Mouse (Mus musculus) ovary, postnatal 36 days (tissue): Measurements from ENCODE around the gene Fyn.

Source experiments
- DNase-seq: peaks from one replicate; pipeline ENCODE4 v3.0.0; 2022; ENCODE audit warnings: low spot score, mixed read lengths

Gene Fyn

GRCm38 (mm10) chr10:39508801-39509200 is 140.1 kb downstream of the Fyn start:
- no peak for DNase-seq

- no peak for DNase-seq
These were observed 141.3 kb downstream of the Fyn start for GRCm38 (mm10) chr10:39509937-39510336.

GRCm38 (mm10) chr10:39512631-39513314 is 144.1 kb downstream of the Fyn start:
- DNase-seq: no peak

GRCm38 (mm10) chr10:39514916-39515315 is 146.3 kb downstream of the Fyn start:
- DNase-seq: no peak

- no peak for DNase-seq
These were observed 148.0 kb downstream of the Fyn start for GRCm38 (mm10) chr10:39516541-39517133.

DNA sequence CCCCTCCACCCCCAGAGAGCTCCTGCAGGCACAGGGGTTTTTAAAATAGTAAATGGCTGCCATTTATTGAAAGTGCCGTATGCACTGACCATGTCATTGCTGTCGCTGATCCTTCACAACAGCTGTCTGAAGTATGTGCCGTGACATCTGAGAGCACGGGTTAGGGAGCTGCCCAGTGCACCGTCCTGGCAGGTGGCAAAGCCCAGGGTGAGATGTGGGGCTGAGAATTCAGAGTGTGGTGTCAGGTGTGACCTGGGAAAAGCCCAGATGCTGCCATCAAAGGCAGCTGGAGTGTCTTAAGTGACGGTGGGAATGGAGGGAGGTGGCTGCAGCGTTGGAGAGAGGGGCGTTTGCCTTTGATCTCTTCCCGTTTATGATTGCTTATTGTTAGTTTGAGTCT is 148.7 kb downstream of the Fyn start:
- no peak for DNase-seq

- DNase-seq: no peak
These were observed 149.6 kb downstream of the Fyn start for GRCm38 (mm10) chr10:39518232-39518631.

DNA sequence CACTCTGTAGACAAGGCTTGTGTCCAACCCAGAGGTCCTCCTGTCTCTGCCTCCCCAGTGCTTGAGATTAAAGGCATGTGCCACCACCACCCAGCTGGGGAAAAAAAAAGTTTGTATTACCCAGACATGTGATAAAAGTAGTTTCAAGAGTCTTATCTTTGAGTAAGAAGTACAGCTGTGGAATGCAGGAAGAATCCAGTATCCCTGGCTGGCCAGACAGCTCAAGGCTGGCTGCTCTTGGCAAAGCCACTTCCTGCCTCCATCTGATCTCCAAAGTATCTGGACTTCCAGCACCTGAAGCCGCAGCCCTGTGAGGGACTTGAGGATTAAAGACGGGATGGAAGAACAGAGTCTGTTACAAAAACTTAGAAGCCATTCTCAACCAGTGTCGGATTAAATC is 150.2 kb downstream of the Fyn start:
- no peak for DNase-seq

DNA sequence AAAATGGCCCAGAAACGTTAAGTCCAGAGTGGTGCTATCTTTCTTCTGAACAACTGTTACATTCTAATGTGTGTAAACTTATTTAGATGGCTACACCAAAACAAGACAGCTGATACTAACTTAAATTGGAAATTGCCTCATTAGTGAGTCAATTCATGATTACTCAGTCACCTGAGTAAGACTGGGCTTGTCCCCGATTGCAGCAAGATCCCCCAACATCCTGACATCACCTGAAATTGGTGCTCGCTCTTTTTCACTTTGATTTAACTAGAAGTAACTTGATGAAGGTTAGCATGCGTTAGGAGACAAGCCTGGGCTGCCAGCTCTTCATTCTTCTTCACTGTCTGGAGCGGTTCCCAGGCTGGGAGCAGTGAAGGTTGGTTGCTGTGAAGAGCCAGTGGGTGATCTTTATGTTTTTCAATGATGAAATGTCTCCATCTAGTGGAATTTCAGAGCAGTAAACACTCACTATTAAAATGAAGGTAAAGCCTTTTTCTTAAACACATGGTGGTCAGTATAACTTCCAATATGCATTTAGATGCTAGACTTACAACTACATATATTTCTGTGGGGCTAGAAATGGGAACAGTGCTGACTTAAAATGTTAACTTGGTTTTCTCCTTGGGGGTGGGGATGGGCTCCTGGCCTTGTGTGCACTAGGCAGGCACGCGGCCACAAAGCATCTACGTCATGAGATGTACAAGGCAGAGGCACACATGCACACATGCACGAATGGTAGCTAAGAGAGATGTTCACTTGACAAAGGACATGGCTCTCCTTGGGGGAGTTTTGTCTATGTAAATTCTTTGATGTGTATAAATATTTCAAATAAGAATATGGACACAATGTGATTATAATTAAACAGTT is 151.7 kb downstream of the Fyn start:
- DNase-seq: peak; percentile 64

GRCm38 (mm10) chr10:39521327-39521726 is 152.7 kb downstream of the Fyn start:
- no peak for DNase-seq

DNA sequence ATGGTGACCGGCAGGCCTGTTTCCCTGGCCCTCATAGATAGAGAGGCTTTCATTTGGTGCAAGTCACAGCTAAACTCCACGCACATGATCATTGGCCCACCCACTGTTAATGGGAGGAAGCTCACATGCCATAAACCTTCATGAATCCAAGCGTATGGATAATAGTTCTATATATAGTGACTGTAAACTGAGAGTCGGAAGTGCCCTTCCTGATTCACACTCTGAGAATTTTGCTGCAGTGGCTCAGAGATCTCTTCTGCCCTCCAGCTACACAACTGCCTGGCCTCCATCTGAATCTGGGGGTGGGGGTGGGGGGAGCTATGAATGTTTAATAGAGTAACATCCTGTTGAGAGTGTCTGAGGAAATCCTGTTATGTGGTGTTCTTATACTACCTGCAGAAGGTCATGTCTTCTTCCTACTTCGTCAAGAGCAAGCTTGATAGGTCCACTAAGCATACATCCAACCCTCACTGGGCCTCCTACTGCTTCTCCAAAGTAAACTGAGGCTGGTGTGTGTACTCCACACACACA is 153.3 kb downstream of the Fyn start:
- DNase-seq: no peak

DNA sequence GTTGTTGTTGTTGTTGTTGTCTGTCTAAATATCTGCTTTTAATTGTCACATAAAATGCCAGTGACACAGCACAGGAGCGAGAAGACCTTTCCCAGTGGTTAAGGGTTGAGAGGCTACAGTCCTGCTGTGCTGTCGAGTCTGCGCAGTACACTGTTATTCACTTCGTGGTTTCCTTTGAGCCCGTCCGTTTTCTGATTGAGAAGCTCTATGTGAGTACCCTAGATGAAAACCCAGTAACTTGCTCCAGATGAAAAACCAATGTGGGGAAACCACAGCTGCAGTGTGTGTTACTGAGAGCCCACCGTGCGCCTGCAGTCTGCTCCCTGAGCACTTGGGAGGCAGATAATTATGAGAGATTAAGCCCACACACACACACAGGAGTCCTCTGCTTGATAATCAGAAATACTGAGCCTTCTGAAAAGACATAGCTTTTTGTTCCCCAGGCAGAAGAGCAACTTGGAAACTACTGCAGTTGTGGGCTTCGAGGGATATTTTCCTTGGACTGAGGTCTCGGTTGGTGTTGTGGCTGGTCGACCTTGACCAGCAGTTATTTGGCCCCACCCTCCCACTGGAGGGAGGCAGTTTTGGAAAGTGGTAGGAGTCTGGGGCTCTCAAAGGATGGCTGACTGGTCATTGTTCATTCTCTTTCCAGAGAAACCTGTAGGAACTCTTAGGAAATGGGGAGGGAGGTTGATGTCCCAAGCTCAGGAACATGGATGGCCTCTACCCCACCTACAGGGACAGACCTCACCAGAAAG is 154.4 kb downstream of the Fyn start:
- DNase-seq: peak; percentile 39

DNA sequence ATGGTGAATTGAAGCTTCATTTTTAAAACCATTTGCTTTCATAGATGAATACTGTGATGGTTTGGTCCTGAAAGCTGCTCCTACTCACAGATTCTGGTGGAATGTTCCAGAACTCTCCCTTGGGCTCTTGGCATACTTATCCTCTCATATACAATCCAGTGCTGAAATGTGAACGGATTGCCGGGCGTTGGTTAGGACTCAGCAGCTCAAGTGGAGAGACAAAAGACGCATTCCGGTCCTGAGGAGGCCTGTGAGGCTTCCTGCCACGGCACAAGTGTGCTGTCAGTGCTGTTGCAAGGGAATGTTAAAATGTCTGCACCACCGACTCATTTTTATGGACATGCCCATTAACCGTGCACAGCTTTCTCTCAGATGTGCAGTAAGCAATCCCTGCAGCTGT is 155.7 kb downstream of the Fyn start:
- no peak for DNase-seq

GRCm38 (mm10) chr10:39525431-39525830 is 156.8 kb downstream of the Fyn start:
- DNase-seq: no peak

- DNase-seq: no peak
These were observed 158.5 kb downstream of the Fyn start for GRCm38 (mm10) chr10:39527113-39527512.

DNA sequence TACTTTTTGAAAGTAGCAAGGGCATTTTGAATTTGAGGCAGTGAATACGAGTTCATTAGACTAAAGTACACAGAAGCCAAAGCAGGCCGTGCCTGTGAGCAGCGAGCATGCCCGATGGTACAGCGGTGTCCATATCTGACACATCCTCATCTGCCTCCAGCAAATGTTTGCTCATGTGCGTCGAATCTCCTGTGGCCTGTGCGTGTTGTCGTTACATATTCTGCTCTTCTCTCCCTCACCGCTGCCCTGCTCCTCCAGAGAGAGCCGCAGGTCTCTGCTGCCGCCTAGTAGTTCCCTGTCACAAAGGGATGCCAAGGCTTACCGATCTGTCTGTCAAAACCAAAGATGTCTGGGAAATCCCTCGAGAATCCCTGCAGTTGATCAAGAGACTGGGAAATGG is 160.5 kb downstream of the Fyn start:
- no peak for DNase-seq

- DNase-seq: no peak
These were observed 163.5 kb downstream of the Fyn start for GRCm38 (mm10) chr10:39532008-39532740.

DNA sequence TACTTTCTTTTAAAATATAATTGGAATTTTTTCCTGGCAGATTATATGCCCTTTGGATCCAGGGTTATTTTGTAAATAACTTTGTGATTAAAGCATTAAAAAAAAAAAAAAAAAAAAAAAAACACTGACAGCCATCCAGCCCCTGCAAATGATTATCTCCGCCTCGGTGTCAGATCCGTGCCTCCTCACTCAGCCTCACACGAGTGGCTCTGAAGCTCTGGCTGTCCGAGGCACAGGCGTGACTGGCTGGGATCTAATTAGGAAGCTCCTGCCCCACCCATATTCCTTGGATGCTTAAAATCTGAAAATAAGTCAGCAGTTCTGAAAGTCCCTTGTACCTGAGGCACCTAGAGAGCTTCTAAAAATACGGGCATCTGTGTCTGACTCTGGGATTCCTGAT is 164.2 kb downstream of the Fyn start:
- no peak for DNase-seq

DNA sequence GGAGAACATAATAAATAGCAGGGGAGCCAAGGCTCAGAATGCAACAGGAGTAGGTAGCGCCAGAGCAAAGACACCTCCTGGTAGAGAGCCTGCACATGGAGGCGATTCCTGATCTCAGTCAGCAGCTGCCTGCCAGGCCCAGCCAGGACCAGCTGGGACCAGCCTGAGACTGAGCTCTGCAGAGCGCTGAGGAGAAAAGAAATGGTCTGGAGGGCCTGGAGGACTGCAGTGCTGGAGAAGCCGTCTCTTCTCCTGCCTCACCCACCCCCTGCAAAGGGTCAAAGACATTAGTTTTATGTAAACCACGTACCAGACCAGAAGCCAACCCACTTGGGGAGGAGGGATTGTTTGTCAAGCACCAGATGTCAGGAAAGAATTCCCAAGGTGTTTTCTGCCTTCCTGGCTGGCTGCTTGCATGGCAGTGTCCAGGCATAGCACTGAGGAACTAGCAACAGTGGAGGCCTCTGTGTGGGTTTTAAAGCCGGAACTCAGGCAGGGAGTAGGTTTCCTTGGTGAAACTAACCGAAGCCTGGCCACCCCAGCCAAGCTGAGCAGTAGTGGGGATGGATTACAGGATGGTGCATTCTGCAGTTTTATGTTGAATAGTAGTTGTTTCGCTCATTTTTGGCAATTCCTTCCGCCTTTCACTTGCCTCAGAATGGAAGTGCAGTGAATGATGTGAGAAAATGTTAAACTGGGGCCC is 165.8 kb downstream of the Fyn start:
- DNase-seq: no peak

GRCm38 (mm10) chr10:39535347-39535746 is 166.7 kb downstream of the Fyn start:
- DNase-seq: no peak

GRCm38 (mm10) chr10:39536258-39536657 is 167.6 kb downstream of the Fyn start:
- DNase-seq: no peak
